Mouse (Mus musculus): ENCODE measurements around the gene Tnnc1. TPM values are rescaled to one million over a fixed set of nuclear protein-coding genes. Genes with fewer than 3 reads are reported as not detected.
A peak's percentile ranks its signal among the peaks of the same experiment; 100 is the strongest.

Tnnc1 gene
- total and polyA plus RNA-seq, 3 experiments: 0.36 to 1.7 (median 1.3) TPM

GRCm38 (mm10) chr14:31214684-31215083 is 6.6 kb downstream of the Tnnc1 start:
- no peak for DNase-seq

- peak; percentile 67 for DNase-seq
These were observed 7.3 kb downstream of the Tnnc1 start for GRCm38 (mm10) chr14:31215157-31216002.

- no peak for DNase-seq
These were observed 8.7 kb downstream of the Tnnc1 start, which contains the start of gene Nisch for GRCm38 (mm10) chr14:31216846-31217245. TSS of gene Nisch (minus strand) at chr14:31216946.

- DNase-seq: peak; percentile 65
These were observed 9.6 kb downstream of the Tnnc1 start, which contains the start of gene Sema3g for GRCm38 (mm10) chr14:31217666-31218065. TSS of gene Sema3g (plus strand) at chr14:31217860.

GRCm38 (mm10) chr14:31226978-31227377 is 18.9 kb downstream of the Tnnc1 start:
- no peak for DNase-seq

- DNase-seq: no peak
These were observed 20.1 kb downstream of the Tnnc1 start for GRCm38 (mm10) chr14:31228234-31228633.

- DNase-seq: no peak
These were observed 22.3 kb downstream of the Tnnc1 start for GRCm38 (mm10) chr14:31230442-31230841.

GRCm38 (mm10) chr14:31232404-31233069 is 24.4 kb downstream of the Tnnc1 start:
- no peak for DNase-seq

GRCm38 (mm10) chr14:31233070-31233995 is 25.2 kb downstream of the Tnnc1 start:
- DNase-seq: peak; percentile 42

GRCm38 (mm10) chr14:31233996-31234591 is 26.0 kb downstream of the Tnnc1 start:
- peak; percentile 77 for DNase-seq

- peak; percentile 75 for DNase-seq
These were observed 29.2 kb downstream of the Tnnc1 start for GRCm38 (mm10) chr14:31237101-31237882.

GRCm38 (mm10) chr14:31240528-31240927 is 32.4 kb downstream of the Tnnc1 start:
- no peak for DNase-seq

GRCm38 (mm10) chr14:31244777-31245176 is 36.7 kb downstream of the Tnnc1 start:
- no peak for DNase-seq

GRCm38 (mm10) chr14:31245946-31246345 is 37.8 kb downstream of the Tnnc1 start:
- DNase-seq: no peak

GRCm38 (mm10) chr14:31248396-31248795 is 40.3 kb downstream of the Tnnc1 start:
- DNase-seq: no peak

GRCm38 (mm10) chr14:31250222-31251083 is 42.3 kb downstream of the Tnnc1 start:
- DNase-seq: no peak

- DNase-seq: peak; percentile 96
These were observed 43.0 kb downstream of the Tnnc1 start, which contains the start of the genes Phf7 and Bap1 for GRCm38 (mm10) chr14:31251084-31251604. TSS of gene Phf7 (minus strand) at chr14:31251317. TSS of gene Bap1 (plus strand) at chr14:31251450.

GRCm38 (mm10) chr14:31251626-31252025 is 43.5 kb downstream of the Tnnc1 start:
- DNase-seq: no peak

GRCm38 (mm10) chr14:31252091-31252490 is 44.0 kb downstream of the Tnnc1 start:
- no peak for DNase-seq

All from adrenal gland, adult 2 months (tissue).